Mouse (Mus musculus): ENCODE measurements at regions not wholly inside any gene's neighbourhood (a gene's known extent, or its start where the extent isn't known, plus 50 kb on each side); places are given as distances from the start of the nearest gene placed in this dataset.

DNA sequence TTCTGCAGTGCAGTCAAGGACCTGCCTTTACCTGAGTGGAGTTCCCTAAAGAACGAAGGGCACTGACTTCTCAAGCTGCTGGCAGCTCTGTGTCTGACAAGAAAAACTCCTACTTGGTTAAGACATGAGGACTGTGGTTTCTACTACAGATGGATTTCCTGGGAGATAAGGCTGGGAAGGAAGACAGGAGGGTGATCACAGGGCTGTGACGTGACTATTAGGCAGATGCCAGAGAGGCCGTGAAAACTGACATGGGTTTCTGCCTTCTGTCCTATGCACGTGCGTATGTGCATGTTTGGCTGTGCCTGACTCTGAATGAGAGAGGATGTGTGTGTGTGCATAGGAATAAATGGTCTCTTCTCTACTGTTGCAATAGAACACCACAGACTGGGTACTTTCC, 87.1 kb downstream of the Vcpkmt start:
- in situ Hi-C loops (cut with MboI; ENCODE audit: low sequenced_read_pairs in 2 of 2, unreplicated experiment in 2 of 2), result no loop called here
- peaks cover 0 to 2% of the 10 kb centered on the region in 2 experiments; a peak in 1 of 4 replicates for H3K4me1 ChIP-seq (ENCODE audit: control insufficient read depth in 2 of 2, insufficient read depth in 2 of 2, low read length in 2 of 2, poor library complexity in 1 of 2)
- H3K36me3 ChIP-seq (ENCODE audit: control insufficient read depth, insufficient read depth, low read length, poor library complexity, severe bottlenecking), result no peaks in the 10 kb centered on the region
- DNase-seq (ENCODE audit: low read depth, low spot score), result no peak
- no peak overlapping the region for H3K27ac ChIP-seq (ENCODE audit: insufficient read depth, low read depth, low read length, poor library complexity, severe bottlenecking)
- no peak overlapping the region for H3K9ac ChIP-seq (ENCODE audit: insufficient read depth, low read depth, low read length, poor library complexity, severe bottlenecking)
- H3K4me3 ChIP-seq (ENCODE audit: insufficient read depth in 1 of 2, low read depth in 1 of 2, low read length in 2 of 2, poor library complexity in 1 of 2, severe bottlenecking in 1 of 2), result no peak overlapping the region
- H3K9me3 ChIP-seq (ENCODE audit: control insufficient read depth, insufficient read depth, low read depth, low read length), result no peaks in the 10 kb centered on the region
- no peak for TF ChIP-seq MAFK (IDR thresholded peaks at IDR 0.05; ENCODE audit: insufficient read depth, low read depth, low read length)
- TF ChIP-seq ZNF384 (IDR thresholded peaks at IDR 0.05; ENCODE audit: low read depth, low read length), result no peak
- TF ChIP-seq CHD2 (IDR thresholded peaks at IDR 0.05; ENCODE audit: low read depth, low read length), result no peak
- no peak for TF ChIP-seq ZC3H11A (IDR thresholded peaks at IDR 0.05; ENCODE audit: borderline replicate concordance, low read depth, low read length)
- TF ChIP-seq HCFC1 (IDR thresholded peaks at IDR 0.05; ENCODE audit: borderline replicate concordance, insufficient read depth, low read length), result no peak

GRCm38 (mm10) chr12:69494648-69495047, 88.2 kb downstream of the Vcpkmt start:
- H3K9ac ChIP-seq (ENCODE audit: insufficient read depth, low read depth, low read length, poor library complexity, severe bottlenecking), result no peak overlapping the region
- in situ Hi-C loops (cut with MboI; ENCODE audit: low sequenced_read_pairs in 2 of 2, unreplicated experiment in 2 of 2), result no loop called here

DNA sequence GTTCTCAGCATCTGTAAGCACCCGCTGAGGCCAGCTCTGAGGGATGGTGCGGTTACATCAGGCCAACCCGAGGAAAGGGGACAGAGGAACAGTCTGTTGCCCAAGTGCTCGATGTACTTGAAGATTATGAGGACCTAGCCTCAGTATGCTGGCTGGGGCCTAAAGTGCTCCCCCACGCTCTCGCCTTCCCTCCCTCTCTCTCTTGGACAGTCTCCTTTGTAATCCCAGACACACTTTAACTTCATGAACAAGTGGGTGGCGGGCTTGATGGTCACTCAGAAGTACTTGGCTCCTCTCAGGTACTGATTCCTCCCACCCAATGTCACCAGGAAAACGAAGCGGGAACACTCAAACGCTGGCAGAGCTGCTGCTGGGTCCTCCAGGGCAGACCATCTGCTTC, 93.1 kb downstream of the Vcpkmt start:
- H3K9ac ChIP-seq (ENCODE audit: insufficient read depth, low read depth, low read length, poor library complexity, severe bottlenecking), result no peak overlapping the region
- peaks cover 7% of the 10 kb centered on the region in 2 experiments; a peak in 3 of 4 replicates for H3K4me1 ChIP-seq (ENCODE audit: control insufficient read depth in 2 of 2, insufficient read depth in 2 of 2, low read length in 2 of 2, poor library complexity in 1 of 2)
- H3K9me3 ChIP-seq (ENCODE audit: control insufficient read depth, insufficient read depth, low read depth, low read length), result no peaks in the 10 kb centered on the region
- peak overlapping the region; percentile 18 to 45 for H3K4me3 ChIP-seq (ENCODE audit: insufficient read depth in 1 of 2, low read depth in 1 of 2, low read length in 2 of 2, poor library complexity in 1 of 2, severe bottlenecking in 1 of 2)
- H3K27ac ChIP-seq (ENCODE audit: insufficient read depth, low read depth, low read length, poor library complexity, severe bottlenecking), result no peak overlapping the region
- in situ Hi-C loops (cut with MboI; ENCODE audit: low sequenced_read_pairs in 2 of 2, unreplicated experiment in 2 of 2), result no loop called here
- TF ChIP-seq MAFK (IDR thresholded peaks at IDR 0.05; ENCODE audit: insufficient read depth, low read depth, low read length) (no peak), ZC3H11A (IDR thresholded peaks at IDR 0.05; ENCODE audit: borderline replicate concordance, low read depth, low read length) (no peak), HCFC1 (IDR thresholded peaks at IDR 0.05; ENCODE audit: borderline replicate concordance, insufficient read depth, low read length) (no peak), ZNF384 (IDR thresholded peaks at IDR 0.05; ENCODE audit: low read depth, low read length) (no peak), CHD2 (IDR thresholded peaks at IDR 0.05; ENCODE audit: low read depth, low read length) (no peak)
- no peak for DNase-seq (ENCODE audit: low read depth, low spot score)
- no peaks in the 10 kb centered on the region for H3K36me3 ChIP-seq (ENCODE audit: control insufficient read depth, insufficient read depth, low read length, poor library complexity, severe bottlenecking)

More at GRCm38 (mm10) chr12:69494648-69495047, 88.2 kb downstream of the Vcpkmt start:
- TF ChIP-seq HCFC1 (IDR thresholded peaks at IDR 0.05; ENCODE audit: borderline replicate concordance, insufficient read depth, low read length) (no peak), MAFK (IDR thresholded peaks at IDR 0.05; ENCODE audit: insufficient read depth, low read depth, low read length) (no peak), ZC3H11A (IDR thresholded peaks at IDR 0.05; ENCODE audit: borderline replicate concordance, low read depth, low read length) (no peak), CHD2 (IDR thresholded peaks at IDR 0.05; ENCODE audit: low read depth, low read length) (no peak), ZNF384 (IDR thresholded peaks at IDR 0.05; ENCODE audit: low read depth, low read length) (no peak)
- H3K27ac ChIP-seq (ENCODE audit: insufficient read depth, low read depth, low read length, poor library complexity, severe bottlenecking), result no peak overlapping the region
- H3K4me3 ChIP-seq (ENCODE audit: insufficient read depth in 1 of 2, low read depth in 1 of 2, low read length in 2 of 2, poor library complexity in 1 of 2, severe bottlenecking in 1 of 2), result no peak overlapping the region
- H3K36me3 ChIP-seq (ENCODE audit: control insufficient read depth, insufficient read depth, low read length, poor library complexity, severe bottlenecking), result no peaks in the 10 kb centered on the region
- H3K9me3 ChIP-seq (ENCODE audit: control insufficient read depth, insufficient read depth, low read depth, low read length), result no peaks in the 10 kb centered on the region
- DNase-seq (ENCODE audit: low read depth, low spot score), result no peak
- H3K4me1 ChIP-seq (ENCODE audit: control insufficient read depth in 2 of 2, insufficient read depth in 2 of 2, low read length in 2 of 2, poor library complexity in 1 of 2), result no peaks in the 10 kb centered on the region

- no peak for DNase-seq (ENCODE audit: low read depth, low spot score)
- H3K27ac ChIP-seq (ENCODE audit: insufficient read depth, low read depth, low read length, poor library complexity, severe bottlenecking), result no peak overlapping the region
- in situ Hi-C loops (cut with MboI; ENCODE audit: low sequenced_read_pairs in 2 of 2, unreplicated experiment in 2 of 2), result no loop called here
- no peak overlapping the region for H3K4me3 ChIP-seq (ENCODE audit: insufficient read depth in 1 of 2, low read depth in 1 of 2, low read length in 2 of 2, poor library complexity in 1 of 2, severe bottlenecking in 1 of 2)
- H3K9ac ChIP-seq (ENCODE audit: insufficient read depth, low read depth, low read length, poor library complexity, severe bottlenecking), result no peak overlapping the region
- TF ChIP-seq HCFC1 (IDR thresholded peaks at IDR 0.05; ENCODE audit: borderline replicate concordance, insufficient read depth, low read length) (no peak), CHD2 (IDR thresholded peaks at IDR 0.05; ENCODE audit: low read depth, low read length) (no peak), MAFK (IDR thresholded peaks at IDR 0.05; ENCODE audit: insufficient read depth, low read depth, low read length) (no peak), ZNF384 (IDR thresholded peaks at IDR 0.05; ENCODE audit: low read depth, low read length) (no peak), ZC3H11A (IDR thresholded peaks at IDR 0.05; ENCODE audit: borderline replicate concordance, low read depth, low read length) (no peak)
- H3K4me1 ChIP-seq (ENCODE audit: control insufficient read depth in 2 of 2, insufficient read depth in 2 of 2, low read length in 2 of 2, poor library complexity in 1 of 2), result peaks cover 7% of the 10 kb centered on the region in 2 experiments; a peak in 3 of 4 replicates
- no peaks in the 10 kb centered on the region for H3K9me3 ChIP-seq (ENCODE audit: control insufficient read depth, insufficient read depth, low read depth, low read length)
- H3K36me3 ChIP-seq (ENCODE audit: control insufficient read depth, insufficient read depth, low read length, poor library complexity, severe bottlenecking), result no peaks in the 10 kb centered on the region
These were observed 95.9 kb downstream of the Vcpkmt start for GRCm38 (mm10) chr12:69486903-69487302.

Measured in ES-E14 (cell line).